Mouse (Mus musculus) heart, adult 18-20 months (tissue): Measurements from ENCODE around the gene Gm49321. TPM values are rescaled to one million over a fixed set of nuclear protein-coding genes. Genes with fewer than 3 reads are reported as not detected.

Experiments used
- DNase-seq, 2 experiments: peaks; one replicate each; pipeline ENCODE4 v3.0.0; 2021 to 2022; ENCODE audit warnings: mixed read lengths in 1 of 2
- total RNA-seq, 2 experiments: library from RNA; stranded (reverse); gene quantifications; 2 replicates each; pipeline ENCODE4 v1.2.3; 2021

Gene Gm49321
- total RNA-seq, 2 experiments from 2014 or later, result 6.0 to 6.5 TPM

DNA sequence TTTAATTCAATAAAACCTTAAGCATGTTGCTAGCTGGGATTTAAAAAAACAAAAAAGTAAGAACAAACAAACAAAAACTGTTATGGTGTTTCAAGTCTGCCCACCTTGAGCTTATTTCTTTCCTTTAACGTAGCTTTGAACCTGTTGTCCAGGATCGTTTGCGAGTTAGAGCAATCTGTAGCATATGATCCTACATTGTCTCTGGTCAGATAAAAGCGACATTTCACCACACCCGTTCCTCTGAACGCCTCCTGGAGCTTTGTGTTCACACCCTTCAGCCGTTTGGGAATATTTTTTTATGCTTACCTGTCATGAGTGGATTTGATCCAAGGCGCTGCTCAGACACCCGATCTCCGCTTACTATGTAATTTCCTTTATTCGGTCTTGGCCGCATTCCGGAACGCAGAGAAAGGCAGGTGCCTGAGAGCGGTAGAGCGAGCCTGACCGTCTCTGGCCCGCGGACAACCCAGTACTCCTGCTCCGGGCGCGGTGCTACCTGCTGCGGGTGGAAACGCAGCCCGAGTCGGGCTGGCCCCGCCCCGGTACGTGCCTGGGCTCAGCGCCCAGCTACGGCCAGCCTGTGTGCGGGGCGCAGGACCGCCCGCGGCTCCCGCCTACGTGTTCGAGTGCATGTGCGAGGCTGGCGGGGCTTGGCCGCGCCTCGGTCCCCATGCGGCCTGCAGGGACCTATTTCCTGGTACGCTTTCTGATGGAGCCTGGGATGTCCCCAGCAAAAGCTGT lies 12.0 kb downstream of the Gm49321 start:
- DNase-seq, result peak; percentile 55 to 64

- peak; percentile 20 to 48 for DNase-seq
Measured at GRCm38 (mm10) chr12:73952879-73953278, 15.4 kb downstream of the Gm49321 start.

GRCm38 (mm10) chr12:73953420-73954186 lies 16.1 kb downstream of the Gm49321 start:
- no peak for DNase-seq

GRCm38 (mm10) chr12:73954785-73955184 lies 17.3 kb downstream of the Gm49321 start:
- peak; percentile 25 to 38 for DNase-seq

DNA sequence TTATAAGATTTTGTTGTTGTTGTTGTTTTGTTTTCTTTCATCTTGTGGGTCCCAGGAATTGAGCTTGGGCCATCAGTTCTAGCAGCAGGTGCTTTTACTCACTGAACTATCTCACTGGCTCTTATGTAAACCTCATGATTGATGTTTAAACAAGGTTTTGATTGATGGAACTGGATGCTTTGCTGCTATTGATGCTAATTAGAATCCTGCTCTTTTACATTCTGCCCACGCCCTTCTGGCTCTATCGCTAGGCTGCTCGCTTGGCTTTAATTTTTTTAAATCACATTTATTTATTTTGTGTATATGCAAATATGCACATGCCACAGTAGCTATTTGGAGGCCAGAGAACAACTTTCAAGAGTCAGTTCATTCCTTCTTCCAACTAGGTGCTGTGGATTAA lies 20.2 kb downstream of the Gm49321 start:
- no peak for DNase-seq

GRCm38 (mm10) chr12:73958830-73959229 lies 21.4 kb downstream of the Gm49321 start:
- DNase-seq, result no peak

DNA sequence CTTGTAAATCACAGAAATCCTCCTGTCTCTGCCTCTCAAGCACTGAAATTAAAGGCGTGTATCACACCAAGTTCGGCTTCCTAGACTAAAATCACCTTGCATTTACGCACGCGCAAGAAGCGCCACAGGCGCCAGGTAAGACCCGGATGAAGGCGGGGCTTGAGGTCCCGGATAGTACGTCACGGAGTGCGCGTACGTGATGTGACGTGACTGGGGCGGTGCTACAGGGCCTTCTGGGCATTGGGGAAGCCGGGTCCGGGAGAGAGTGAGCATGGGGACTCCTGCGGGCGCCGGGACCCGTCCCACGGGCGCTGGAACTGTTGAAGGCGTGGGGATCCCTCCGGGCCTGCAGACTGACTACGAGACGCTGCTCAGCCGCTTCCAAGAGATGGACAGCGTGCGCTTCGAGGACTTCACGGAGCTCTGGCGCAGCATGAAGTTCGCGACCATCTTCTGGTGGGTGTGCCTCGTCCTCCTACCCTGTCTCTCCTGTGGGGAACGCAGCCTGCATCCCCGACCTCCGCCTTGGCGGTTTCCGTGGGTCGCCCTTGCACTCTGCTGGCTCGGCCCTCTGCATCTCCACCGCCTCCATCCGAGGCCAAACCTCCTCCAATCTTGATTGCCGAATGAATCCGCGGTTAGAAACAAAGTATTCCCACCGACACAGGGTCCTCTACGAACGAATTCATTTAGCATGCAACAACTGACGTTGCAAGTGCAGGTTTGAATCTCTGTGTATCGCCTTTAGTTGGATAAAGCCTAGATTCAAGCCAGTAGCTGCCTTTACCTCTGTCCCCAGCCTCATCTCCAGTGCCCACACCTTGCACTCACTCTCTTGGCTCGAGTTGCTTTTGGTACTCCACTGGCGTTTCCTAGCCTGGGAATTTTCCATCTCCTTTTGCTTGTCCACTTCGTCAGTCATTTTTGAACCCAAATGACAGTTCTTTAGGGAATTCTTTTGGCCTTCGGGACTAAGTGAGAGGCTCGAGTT lies 27.1 kb downstream of the Gm49321 start, which contains the start of gene Snapc1:
Gene Snapc1, plus strand, starts transcription at position 191 of the 991 bp plus-strand sequence.
- peak; percentile 97 to 99 for DNase-seq

GRCm38 (mm10) chr12:73969142-73969541 lies 31.7 kb downstream of the Gm49321 start:
- no peak for DNase-seq

DNA sequence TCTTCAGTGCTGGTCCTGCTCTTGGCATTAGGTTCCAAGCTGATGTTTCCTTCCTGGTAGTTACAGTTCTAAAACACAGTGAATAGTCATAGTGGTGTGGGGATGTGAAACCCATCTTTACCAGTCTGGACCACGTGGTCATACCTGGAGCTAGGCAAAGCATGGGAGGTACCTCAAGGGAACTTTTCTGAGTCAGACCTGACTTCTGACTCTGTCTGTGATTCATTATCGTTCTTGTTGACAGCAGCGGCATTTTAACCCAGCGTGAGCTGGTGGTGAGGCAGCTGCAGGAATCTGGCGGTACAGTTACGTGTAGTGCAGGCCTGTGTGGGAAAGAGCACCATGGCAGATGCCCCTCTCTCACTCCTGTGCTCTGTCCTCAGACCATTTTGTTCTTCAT lies 37.1 kb downstream of the Gm49321 start:
- DNase-seq, result no peak

GRCm38 (mm10) chr12:73978144-73978543 lies 40.7 kb downstream of the Gm49321 start:
- no peak for DNase-seq

DNA sequence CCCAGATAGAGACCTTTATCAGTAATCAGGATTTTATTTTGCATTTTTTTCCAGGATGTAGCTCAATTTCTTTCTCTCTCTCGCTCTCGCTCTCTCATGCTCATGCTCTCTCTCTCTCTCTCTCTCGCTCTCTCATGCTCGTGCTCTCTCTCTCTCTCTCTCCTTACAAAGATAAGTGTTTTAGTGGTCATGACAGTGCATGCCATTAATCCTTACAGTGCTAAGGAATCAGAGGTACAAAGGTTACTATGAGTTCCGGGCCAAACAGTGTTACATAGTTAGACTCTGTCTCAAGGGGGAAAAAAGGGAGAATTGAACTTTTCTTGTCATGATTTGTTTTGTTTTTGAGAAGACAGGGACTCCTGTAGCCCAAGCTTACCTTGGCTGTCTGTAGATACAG lies 42.2 kb downstream of the Gm49321 start:
- no peak for DNase-seq

DNA sequence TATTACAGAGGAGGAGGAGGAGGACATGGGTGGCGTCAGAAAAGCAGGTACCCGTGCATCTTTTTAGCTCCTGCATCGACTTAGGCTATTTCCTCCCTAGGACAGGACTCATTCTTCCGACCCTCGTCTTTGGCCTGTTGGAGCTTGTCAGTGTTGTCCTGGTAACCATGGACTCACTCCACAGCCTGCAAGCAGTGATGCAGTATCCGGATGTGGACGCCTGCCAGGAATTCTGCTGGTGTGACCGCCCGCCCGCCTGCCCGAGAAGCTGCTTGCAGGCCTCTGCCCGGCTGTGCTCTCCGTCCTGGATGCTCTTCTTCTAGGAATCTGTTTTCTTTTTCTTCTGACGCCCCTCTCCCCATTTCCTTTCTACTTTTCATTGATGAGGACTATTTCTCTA lies 45.1 kb downstream of the Gm49321 start:
- DNase-seq, result peak; percentile 71 to 72

GRCm38 (mm10) chr12:73986299-73986698 lies 48.8 kb downstream of the Gm49321 start:
- no peak for DNase-seq

GRCm38 (mm10) chr12:73988393-73989008 lies 51.0 kb downstream of the Gm49321 start:
- no peak for DNase-seq

- peak; percentile 50 to 72 for DNase-seq
Measured at GRCm38 (mm10) chr12:73989594-73989993, 52.1 kb downstream of the Gm49321 start.

- DNase-seq, result no peak
Measured at GRCm38 (mm10) chr12:73996906-73997296, 59.4 kb downstream of the Gm49321 start.

DNA sequence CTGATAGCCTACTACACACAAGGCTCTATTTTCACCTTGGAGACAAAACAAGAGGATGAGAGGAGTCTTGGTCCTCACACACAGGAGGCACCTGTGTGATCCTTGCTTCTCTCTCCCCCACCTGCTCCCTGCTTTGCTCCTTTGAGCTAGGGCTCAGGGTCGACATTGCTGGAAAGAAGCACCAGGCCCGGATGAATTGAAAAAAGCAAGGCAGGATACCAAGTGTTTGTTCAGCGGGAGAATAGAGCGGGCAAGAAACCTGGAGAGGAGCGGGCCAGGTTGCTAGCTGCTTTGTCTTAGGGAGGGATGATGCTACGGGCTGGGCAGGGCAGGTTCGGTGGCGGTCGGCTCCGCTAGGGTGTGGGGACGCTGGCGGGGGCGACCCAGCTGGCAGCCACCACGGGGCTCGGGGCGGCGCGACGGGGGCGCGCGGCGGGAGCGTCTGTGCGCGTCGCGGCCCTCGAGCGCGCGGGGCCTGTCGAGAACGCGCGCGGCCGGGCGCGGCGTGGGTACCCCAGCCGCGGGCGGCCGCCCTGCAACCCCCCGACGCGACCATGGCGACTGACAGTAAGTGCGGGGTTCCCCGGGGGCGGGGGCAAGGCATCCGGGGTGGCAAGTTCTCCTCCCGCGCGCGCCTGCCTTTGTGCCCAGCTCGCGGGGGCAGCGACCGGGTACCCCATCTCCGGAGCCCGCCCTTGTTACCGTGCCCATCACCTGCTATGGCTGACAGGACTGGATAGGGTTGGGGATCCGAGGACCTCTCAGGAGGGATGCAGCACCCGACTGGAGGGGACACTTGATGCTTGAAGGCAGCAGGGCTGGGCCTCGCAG lies 60.1 kb downstream of the Gm49321 start, which contains the start of gene Syt16:
Gene Syt16, plus strand, starts transcription at position 365 of the 831 bp plus-strand sequence.
- DNase-seq, result no peak

GRCm38 (mm10) chr12:73998128-73998456 lies 60.6 kb downstream of the Gm49321 start:
- no peak for DNase-seq

DNA sequence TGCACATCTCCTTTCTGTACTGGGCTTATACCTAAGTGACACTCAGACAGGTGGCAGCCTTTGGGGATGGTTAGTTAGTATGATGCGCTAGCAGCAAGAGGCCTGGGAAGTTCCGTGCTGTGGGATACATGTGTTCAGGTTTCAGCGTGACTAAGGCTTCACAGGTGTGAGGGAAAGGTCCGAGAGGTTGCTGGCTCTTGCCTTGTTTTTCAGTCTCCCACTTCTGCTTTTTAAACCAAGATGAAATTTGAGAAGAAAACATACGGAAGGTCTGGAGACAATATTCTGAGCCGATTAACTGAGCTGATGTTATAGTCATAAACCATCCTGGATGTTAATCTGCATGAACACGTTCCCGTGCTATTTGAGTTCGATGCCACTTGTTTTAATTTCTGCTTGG lies 65.0 kb downstream of the Gm49321 start:
- DNase-seq, result no peak

GRCm38 (mm10) chr12:74009448-74009911 lies 72.0 kb downstream of the Gm49321 start:
- peak; percentile 17 to 55 for DNase-seq

GRCm38 (mm10) chr12:74013739-74014138 lies 76.3 kb downstream of the Gm49321 start:
- peak; percentile 71 to 94 for DNase-seq
